Mouse (Mus musculus) liver, embryonic 11.5 days (tissue): ENCODE data around the gene Tsga10. TPM values are rescaled to one million over a fixed set of nuclear protein-coding genes. Genes with fewer than 3 reads are reported as not detected.
"Not testable (repeated sequence)": the region's sequence is repeated elsewhere in the genome, so short reads cannot be mapped to it uniquely, and the experiment has no call there.

Experiments
- ATAC-seq: fragments of 200-750 bp; cut with Nextera tagmentation; replicated peaks from 2 replicates; pipeline ENCODE4 v1.8.0; 2017; ENCODE audit warnings: moderate number of reproducible peaks, mild to moderate bottlenecking, moderate TSS enrichment, moderate library complexity; ENCODE audit not compliant: low FRiP score
- DNase-seq: peaks from one replicate; pipeline ENCODE4 v3.0.0-alpha.2; 2017; ENCODE audit warnings: low spot score
- H3K27ac ChIP-seq: fragments of 300-500 bp; sonication (generic); 2 replicates; pipeline ENCODE4 v1.5.1; 2014; ENCODE audit warnings: mild to moderate bottlenecking, low read depth, low read length, control low read depth
- H3K27me3 ChIP-seq: fragments of 300-500 bp; sonication (generic); replicated peaks from 2 replicates; pipeline ENCODE4 v1.6.1; 2014; ENCODE audit warnings: low read length, mixed read lengths; ENCODE audit not compliant: control insufficient read depth, insufficient read depth
- H3K36me3 ChIP-seq: fragments of 300-500 bp; sonication (generic); 2 replicates; pipeline ENCODE4 v1.6.1; 2014; ENCODE audit warnings: mild to moderate bottlenecking, low read length, moderate library complexity, mixed read lengths; ENCODE audit not compliant: control insufficient read depth, insufficient read depth
- H3K4me1 ChIP-seq: fragments of 300-500 bp; sonication (generic); replicated peaks from 2 replicates; pipeline ENCODE4 v1.6.1; 2014; ENCODE audit warnings: low read length, mixed read lengths; ENCODE audit not compliant: control insufficient read depth, insufficient read depth
- H3K4me2 ChIP-seq: fragments of 300-500 bp; sonication (generic); 2 replicates; pipeline ENCODE4 v1.6.1; 2014; ENCODE audit warnings: mild to moderate bottlenecking, control low read depth, moderate library complexity
- H3K4me3 ChIP-seq: fragments of 300-500 bp; sonication (generic); 2 replicates; pipeline ENCODE4 v1.5.1; 2014; ENCODE audit warnings: low read depth, low read length, control low read depth
- H3K9ac ChIP-seq: fragments of 300-500 bp; sonication (generic); 2 replicates; pipeline ENCODE4 v1.6.1; 2014; ENCODE audit warnings: low read depth, low read length, control low read depth
- H3K9me3 ChIP-seq: fragments of 300-500 bp; sonication (generic); 2 replicates; pipeline ENCODE4 v1.6.1; 2016; ENCODE audit warnings: low read length, inconsistent platforms, mixed read lengths; ENCODE audit not compliant: control insufficient read depth
- WGBS: fragments of 180-500 bp; shearing (Covaris S2); extraction: QIAGEN DNeasy Blood & Tissue Kit; methylation state at CpG from one replicate; pipeline ENCODE4 v1.1.7; 2014; 5-methylcytosine and 5-hydroxymethylcytosine counted together
- polyA plus RNA-seq: library from polyadenylated mRNA; unstranded; fragments of >200 nt; fragmentation: Nextera tagmentation; extraction: Ambion mirVana; gene quantifications from 2 replicates; pipeline ENCODE4 v1.2.1, GENCODE M21; 2014

Tsga10 gene
- polyA plus RNA-seq, 1 experiment from 2014 or later = 2.9 TPM

DNA sequence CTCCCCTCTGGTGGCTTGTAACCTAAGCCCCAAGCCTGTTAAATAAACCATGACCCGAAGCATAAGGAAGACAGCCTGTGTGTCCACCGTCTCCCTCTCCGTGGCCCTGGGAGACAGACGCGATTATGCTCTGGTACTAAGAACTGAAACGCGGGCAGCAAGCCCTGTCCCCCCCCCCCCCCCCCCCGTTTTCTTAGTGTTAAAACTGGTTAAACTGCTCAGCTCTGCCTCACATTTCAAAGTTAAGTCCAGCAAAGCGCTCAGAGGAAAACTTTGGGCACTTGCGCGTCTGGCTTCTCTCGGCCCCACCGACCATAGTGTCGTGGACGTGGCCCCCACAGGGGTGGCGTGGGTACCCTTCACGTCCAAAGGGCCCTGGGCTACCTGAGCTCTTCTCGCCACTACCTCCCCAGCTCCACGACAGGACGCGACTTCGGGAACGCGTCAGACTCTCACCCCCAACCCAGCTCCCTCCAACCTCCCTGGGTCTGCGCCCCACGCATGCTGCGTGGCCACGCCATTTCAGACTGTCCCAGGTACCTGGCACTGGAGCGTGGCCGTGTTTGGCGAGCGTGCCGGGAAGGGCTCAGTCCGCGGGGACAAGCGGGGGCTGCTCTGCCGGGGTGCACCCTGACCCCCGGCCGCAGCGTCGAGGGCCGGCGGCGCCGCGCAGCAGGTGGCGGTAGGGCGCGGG is 147.1 kb downstream of the Tsga10 start:
- H3K9me3 ChIP-seq = no peaks in the 10 kb centered on the region
- peak overlapping the region; percentile 59 for H3K4me3 ChIP-seq
- ATAC-seq = no peak
- peaks cover 26% of the 10 kb centered on the region for H3K27me3 ChIP-seq
- DNase-seq = no peak
- WGBS = 8% methylated on average over 41 of the region's 49 CpGs
- H3K27ac ChIP-seq = no peak overlapping the region
- H3K4me2 ChIP-seq = peak overlapping the region; percentile 79
- no peaks in the 10 kb centered on the region for H3K36me3 ChIP-seq
- H3K4me1 ChIP-seq = no peaks in the 10 kb centered on the region; the same call in none of the 2 replicates
- no peak overlapping the region for H3K9ac ChIP-seq

DNA sequence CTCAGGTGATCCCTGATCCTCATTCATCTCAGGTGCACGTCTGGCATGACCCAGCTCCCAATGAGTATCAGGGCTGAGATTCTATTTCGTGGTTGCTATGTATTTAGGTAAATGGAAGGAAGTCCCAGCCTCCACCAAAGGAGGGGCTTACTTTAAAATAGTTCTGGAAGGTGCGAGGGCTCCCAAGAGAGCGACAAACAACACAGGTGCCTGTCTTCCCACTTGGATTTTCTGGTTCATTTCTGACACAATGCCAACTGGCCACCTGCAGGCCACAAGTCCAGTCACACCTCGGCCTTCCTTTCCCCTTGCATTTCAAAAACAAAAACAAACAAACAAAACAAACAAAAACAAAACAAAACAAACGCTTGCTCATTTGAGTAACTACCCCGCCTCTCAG is 147.7 kb downstream of the Tsga10 start:
- Histone ChIP-seq H3K36me3 (no peaks in the 10 kb centered on the region), H3K4me3 (no peak overlapping the region), H3K27me3 (peaks cover 26% of the 10 kb centered on the region), H3K4me1 (no peaks in the 10 kb centered on the region; the same call in none of the 2 replicates), H3K9ac (no peak overlapping the region), H3K27ac (no peak overlapping the region), H3K4me2 (no peak overlapping the region), H3K9me3 (no peaks in the 10 kb centered on the region)
- WGBS = 55% methylated on average over 7 of the region's 7 CpGs
- no peak for ATAC-seq
- no peak for DNase-seq

DNA sequence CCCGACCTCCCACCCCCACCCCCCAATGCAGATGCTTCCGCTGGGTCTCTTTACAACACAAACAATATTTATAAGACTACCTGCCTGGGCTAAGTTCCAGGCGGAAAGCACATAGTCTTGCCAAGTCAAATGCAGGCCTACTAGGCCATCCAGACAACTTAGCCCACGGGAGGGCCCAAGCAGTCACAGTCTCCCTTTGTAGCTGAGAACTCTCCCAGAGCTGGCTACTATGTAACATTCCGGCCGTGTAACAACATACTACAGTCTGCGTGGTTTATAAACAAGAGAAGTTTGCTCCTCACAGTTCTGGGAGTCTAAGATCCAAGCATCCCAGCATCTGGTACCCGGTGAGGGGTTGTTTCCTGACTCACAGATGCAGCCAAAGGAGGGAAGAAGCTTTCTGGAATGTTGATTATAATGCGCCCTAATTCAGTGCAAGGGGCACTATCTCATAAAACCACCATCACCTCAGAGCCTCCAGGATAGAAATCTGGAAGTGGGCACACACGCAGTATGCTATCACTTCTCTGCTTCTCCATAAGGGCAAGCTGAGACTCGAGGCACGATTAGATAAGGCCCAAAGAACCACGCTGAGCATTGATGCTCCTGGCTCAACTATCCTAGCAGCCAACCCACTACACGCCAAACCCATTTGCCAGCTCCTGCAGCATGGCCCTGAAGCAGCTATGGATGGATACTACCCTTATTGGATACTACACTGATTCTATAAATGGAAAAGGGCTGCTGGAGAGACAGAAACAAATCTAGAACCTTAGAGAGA is 148.6 kb downstream of the Tsga10 start:
- ATAC-seq = no peak
- 65% methylated on average over 14 of the region's 14 CpGs for WGBS
- DNase-seq = no peak
- no peaks in the 10 kb centered on the region; the same call in none of the 2 replicates for H3K4me1 ChIP-seq
- H3K9me3 ChIP-seq = no peaks in the 10 kb centered on the region
- peaks cover 26% of the 10 kb centered on the region for H3K27me3 ChIP-seq
- no peaks in the 10 kb centered on the region for H3K36me3 ChIP-seq
- H3K4me3 ChIP-seq = no peak overlapping the region
- no peak overlapping the region for H3K9ac ChIP-seq
- no peak overlapping the region for H3K4me2 ChIP-seq
- H3K27ac ChIP-seq = no peak overlapping the region

DNA sequence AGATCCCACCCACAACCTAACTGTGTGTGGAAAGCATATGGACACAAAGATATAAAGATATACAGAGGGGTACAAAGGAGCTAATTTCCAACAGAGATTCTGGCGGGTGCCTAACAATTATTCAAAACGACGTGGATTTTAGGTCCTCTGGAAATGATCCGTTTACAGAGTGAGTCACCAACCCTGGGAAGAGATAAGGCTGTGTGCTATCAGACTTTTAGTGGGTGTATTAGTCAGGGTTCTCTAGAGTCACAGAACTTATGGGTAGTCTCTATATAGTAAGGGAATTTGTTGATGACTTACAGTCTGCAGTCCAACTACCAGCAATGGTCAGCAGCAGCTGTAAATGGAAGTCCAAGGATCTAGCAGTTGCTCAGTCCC is 153.9 kb downstream of the Tsga10 start:
- WGBS = 36% methylated on average over 4 of the region's 4 CpGs
- H3K9me3 ChIP-seq, H3K4me2 ChIP-seq, H3K27me3 ChIP-seq, H3K36me3 ChIP-seq, H3K27ac ChIP-seq, H3K9ac ChIP-seq, H3K4me1 ChIP-seq, DNase-seq, ATAC-seq, H3K4me3 ChIP-seq: not testable (repeated sequence)

DNA sequence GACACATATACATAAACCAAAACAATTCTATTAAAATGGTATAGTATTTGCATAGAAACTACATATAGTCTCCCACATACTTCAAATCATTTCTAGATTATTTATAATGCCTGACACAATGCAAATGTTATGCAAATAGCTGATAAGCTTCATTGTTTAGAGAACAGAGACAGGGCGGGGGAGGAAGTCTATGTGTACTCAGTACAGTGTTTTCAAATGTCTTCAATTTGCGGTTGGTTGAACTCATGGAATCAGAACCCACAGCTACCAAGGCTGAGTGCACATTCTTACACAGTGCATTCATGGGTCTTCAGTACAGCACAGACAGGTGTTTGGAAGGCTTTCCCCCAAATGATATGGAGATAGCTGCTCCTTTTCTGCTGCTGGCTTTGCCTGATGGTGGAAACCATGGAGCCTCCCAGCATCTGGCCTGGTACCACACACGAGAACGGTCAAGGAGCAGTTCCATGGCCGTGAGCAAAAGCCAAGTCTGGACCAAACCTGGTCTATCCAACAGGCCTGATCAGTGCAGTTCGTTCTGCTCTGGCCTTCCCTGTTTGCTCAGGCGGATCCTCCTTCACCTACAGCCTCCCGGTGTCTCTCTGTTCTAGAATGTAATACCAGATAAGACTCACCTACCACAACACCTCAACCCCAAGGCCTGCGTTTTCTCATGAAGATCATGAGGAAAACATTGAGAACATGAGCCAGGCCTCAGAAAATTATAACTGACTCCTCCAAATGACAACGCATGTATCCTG is 154.5 kb downstream of the Tsga10 start:
- no peaks in the 10 kb centered on the region for H3K9me3 ChIP-seq
- no peak overlapping the region for H3K27ac ChIP-seq
- H3K27me3 ChIP-seq = no peaks in the 10 kb centered on the region; the same call in 1 of the 2 replicates
- no peaks in the 10 kb centered on the region for H3K36me3 ChIP-seq
- DNase-seq = no peak
- no peaks in the 10 kb centered on the region for H3K4me1 ChIP-seq
- no peak overlapping the region for H3K4me2 ChIP-seq
- 80% methylated on average over 10 of the region's 10 CpGs for WGBS
- ATAC-seq = no peak
- no peak overlapping the region for H3K4me3 ChIP-seq
- H3K9ac ChIP-seq = no peak overlapping the region

DNA sequence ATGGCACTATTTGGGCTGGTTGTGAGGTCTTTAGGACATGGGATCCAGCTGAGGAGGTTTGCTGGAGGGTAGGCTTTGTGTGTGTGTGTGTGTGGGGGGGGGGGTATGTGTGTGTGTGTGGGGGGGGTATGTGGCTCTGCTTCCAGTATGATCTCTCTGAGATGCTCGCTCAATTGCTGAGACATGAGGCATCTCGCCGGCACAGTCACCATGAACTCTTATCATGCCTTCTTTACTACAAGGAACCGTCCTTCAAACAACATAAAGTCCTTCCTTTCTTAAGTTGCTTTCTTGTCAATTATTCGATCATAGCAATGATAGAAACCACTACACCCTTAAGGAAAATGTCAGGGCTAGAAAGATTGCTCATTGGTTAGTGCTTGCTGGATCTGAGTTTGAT is 155.1 kb downstream of the Tsga10 start:
- WGBS = 84% methylated on average over 5 of the region's 5 CpGs
- no peaks in the 10 kb centered on the region for H3K36me3 ChIP-seq

DNA sequence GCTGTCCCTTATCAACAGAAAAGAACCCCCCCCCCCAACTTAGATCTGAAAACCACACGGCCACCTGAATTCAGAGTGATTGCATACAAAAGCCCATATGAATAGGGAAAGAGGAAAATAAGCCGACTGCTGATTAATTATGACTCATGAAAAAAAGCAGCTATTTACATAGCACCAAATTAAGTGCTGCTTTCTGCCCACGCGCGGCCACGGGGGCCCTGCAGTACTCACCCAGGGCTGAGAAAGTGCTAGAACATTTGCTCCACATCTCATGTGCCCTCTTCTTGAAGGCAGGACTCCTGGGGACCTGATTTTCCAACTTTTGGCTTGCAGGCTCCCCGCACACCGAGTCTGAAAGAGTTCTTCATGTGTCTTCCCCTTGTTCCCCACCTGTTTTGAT is 156.5 kb downstream of the Tsga10 start:
- H3K4me3 ChIP-seq = no peak overlapping the region
- H3K9me3 ChIP-seq = no peaks in the 10 kb centered on the region
- H3K4me2 ChIP-seq = no peak overlapping the region
- no peak for DNase-seq
- 84% methylated on average over 8 of the region's 8 CpGs for WGBS
- no peak for ATAC-seq
- no peaks in the 10 kb centered on the region for H3K4me1 ChIP-seq
- H3K27ac ChIP-seq = no peak overlapping the region
- no peaks in the 10 kb centered on the region for H3K27me3 ChIP-seq
- H3K36me3 ChIP-seq = no peaks in the 10 kb centered on the region
- H3K9ac ChIP-seq = no peak overlapping the region

More for the DNA sequence above, 155.1 kb downstream of the Tsga10 start:
- no peaks in the 10 kb centered on the region for H3K9me3 ChIP-seq
- DNase-seq (no peak), ATAC-seq (no peak)
- no peak overlapping the region for H3K27ac ChIP-seq
- no peak overlapping the region for H3K4me2 ChIP-seq
- no peaks in the 10 kb centered on the region for H3K4me1 ChIP-seq
- no peaks in the 10 kb centered on the region; the same call in 1 of the 2 replicates for H3K27me3 ChIP-seq
- H3K9ac ChIP-seq = no peak overlapping the region
- no peak overlapping the region for H3K4me3 ChIP-seq

DNA sequence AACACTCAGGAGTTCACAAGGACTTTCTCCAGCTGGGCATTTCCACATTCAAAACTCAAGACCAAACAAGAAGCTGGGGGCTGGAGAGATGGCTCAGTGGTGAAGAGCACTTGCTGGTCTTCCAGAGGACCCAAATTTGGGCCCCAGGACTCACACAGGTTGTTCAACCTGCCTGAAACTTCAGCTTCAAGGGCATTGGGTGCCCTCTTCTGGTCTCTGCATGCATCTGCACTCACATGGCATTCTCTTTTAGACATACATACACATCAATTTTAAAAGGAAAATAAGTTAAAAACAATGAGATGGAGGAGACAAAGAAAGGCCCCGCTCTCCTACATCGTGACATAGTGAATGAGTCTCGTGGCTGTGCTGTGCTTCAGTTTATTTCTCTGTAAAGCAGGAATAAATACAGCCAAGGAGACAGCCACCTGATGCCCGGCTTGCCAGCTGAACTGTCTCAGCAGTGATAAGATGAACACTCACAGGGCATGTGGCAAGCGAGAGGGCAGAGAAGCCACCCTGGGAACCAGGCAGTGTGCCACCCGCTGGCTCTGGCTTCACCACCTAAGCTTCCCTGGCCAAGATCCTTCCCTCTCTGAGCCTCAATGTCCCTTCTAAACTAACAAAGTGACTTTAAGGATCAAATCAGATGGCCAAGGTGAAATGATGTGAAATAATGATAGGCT is 157.8 kb downstream of the Tsga10 start:
- Histone ChIP-seq H3K27me3 (no peaks in the 10 kb centered on the region), H3K4me1 (no peaks in the 10 kb centered on the region), H3K36me3 (no peaks in the 10 kb centered on the region), H3K4me2 (no peak overlapping the region), H3K9ac (no peak overlapping the region), H3K4me3 (no peak overlapping the region), H3K9me3 (no peaks in the 10 kb centered on the region), H3K27ac (no peak overlapping the region)
- 83% methylated on average over 6 of the region's 6 CpGs for WGBS
- DNase-seq (no peak), ATAC-seq (no peak)
